Mouse (Mus musculus): ENCODE measurements around the gene Ugt1a8.
"Not testable (repeated sequence)": the region's sequence is repeated elsewhere in the genome, so short reads cannot be mapped to it uniquely, and the experiment has no call there.

The Ugt1a8 gene

DNA sequence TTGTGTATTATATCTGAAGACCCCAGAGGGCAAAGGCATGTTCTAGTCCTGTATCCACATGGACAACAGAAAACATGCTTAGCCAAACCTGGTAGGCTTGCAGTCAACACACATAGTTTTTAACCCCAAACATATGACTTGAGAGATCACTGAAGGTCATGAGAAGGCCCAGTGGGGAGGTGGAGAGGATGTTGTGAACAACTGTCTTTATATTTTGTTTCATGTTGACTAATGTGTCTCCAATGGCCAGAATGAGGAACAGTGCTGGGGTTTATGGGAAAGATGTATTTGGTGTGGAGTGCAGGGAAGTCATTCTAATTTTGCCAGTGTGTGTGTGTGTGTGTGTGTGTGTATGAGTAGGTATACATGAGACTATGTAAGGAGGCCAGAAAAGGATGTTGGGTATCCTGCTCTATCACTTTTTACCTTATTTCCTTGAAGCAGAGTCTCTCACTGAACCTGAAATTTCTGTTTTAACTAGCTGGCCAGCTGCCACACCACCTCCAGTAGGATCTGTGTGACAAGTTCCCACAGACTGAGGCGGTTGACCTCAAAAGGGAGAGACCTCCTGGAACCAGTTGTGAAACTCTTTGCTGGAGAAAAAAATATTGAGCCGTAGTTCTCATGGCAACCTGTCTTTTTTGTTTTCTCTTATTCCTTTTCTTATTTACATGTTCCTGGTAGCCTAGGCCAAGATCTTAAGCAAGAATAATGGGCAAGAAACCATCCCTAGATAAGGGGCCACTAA, 136.6 kb downstream of the Ugt1a8 start:
- no peak for DNase-seq

DNA sequence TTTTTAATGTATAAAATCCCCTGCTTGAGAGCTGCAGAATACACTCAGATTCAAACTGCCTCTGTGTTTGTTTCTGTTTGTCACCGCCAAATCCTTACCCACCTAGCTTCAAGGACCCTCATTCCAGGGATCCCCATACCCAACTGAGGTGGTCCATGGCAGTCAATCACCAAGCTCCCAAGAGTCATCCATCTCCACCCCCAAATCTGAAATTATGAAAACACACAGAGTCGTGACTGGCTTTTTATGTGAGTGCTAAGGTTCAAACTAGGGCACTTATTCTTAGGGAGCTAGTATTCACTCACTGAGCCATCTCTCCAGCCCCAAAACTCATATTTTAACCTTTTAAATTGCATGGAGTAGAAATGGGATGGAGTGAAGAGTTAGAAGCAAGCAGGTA, 137.7 kb downstream of the Ugt1a8 start:
- DNase-seq: not testable (repeated sequence)

DNA sequence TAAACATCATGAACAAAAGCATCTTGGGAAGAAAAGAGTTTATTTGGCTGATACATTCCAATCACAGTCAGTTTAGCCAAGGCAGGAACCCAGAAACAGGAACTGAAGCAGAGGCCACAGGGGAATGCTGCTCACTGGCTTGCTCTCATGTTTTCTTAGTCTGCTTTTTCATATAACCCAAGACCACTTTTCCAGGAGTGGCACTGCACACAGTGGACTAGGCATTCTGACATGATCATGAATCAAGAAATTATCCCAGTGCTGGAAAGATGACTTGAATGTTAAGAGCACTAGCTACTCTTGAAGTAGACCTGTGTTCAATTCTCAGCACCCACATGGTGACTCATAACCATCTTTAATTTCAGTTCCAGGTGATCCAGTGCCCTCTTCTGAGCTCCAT, 138.1 kb downstream of the Ugt1a8 start:
- DNase-seq: no peak

DNA sequence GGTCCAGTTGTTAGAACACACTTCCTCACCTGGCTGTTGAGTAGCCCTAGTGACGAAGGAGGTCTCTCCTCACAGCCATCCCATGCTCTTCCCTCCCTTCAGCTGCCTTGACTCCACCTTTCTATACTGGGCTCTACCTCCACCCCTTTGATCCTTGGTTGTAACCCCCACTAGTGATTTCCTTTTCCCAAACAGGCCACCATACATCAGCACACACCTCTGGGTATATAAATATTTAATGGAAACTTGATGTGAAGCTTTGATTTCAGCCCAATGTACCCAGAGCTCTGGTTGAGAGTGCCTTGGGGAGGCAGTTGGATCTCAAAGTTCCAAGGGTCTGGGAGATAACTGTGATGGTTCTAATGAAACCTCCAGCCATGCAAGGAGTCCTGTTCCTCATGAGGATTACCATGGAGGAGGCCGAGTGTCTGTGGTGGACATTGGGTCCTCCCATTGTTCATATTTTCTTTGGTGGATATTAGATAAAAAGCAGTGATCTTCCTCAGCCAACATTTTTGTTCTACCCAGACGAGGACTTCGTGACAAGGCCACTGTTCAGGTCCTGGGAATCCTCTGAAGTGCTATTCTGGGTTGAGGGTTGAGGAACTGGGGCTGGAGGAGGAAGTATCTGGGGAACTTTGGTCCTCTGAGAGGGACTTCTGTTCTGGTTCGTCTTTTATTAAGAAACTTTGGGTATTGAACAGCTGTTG, 139.2 kb downstream of the Ugt1a8 start, which contains the start of gene Mroh2a:
TSS of gene Mroh2a (plus strand) at position 317 of the 710 bp plus-strand sequence.
- no peak for DNase-seq

DNA sequence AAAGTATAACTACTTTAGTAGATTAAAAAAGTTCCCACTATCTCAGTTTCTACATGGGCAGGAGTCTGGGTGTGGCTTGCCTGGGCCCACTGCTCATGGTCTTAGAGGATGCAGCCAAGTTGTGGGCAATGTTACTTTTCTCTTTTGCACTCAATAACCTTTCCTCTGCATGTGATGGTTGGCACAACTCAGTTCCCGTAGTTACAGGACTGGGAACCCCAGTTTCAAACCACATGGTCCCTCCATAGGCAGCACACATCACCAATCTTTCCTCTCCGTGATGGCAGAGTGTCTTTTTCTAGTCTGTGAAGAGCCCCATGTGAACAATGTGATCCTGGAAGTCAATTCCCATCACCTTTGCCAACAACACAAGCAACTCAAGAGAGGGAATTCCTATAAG, 139.9 kb downstream of the Ugt1a8 start:
- DNase-seq: no peak

DNA sequence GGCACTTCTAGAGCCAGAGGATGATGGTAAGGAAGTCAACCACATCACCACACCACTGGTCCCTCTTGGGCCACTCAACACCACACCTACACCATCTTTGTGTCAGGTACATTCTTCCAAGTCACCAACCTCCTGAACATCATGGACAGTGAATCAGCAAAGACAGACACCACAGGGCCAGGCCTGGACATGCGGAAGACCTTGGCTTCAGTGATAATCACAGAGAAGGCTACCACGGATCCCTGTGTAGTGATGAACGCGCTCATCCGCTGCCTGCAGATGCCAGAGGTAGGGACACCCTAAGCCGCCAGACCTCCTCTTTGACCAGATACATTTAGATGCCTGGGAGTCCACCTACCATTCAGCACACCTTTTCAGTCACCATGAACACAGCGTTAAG, 140.5 kb downstream of the Ugt1a8 start:
- no peak for DNase-seq

DNA sequence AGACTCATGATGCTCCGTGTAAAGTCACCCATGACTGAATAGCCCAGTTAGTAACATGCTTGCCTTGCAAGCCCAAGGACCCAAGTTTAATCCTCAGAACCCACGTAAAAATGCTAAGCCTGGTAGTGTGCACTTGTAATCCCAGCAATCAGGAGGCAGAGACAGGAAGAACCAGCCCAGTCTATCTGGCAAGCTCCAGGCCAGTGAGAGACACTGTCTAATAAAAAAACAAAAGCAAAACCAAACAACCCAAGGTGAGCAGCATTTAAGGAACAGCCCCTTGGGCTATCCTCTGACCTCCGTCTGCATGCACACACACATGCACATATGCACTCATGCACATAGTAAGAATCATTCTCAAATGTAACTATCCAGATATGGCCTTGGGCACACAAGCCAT, 142.0 kb downstream of the Ugt1a8 start:
- no peak for DNase-seq

DNA sequence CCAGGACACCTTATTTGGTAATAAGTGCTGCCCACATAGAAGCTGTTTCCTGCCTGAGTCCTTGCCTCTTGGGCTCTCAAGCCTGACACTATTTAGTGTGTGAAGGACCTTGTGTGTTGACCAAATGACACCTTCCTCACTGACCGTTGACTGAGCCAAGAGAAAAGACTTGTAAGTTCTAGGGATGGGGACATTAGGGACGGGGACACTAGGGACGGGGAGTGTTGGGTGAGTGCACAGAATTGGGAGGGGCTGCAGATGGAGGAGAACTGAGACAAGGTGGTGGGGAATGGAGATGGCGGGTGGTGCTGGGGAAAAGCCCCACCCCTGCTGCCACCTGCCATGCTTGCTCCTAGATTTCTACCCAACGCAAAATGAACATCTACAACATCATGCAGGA, 142.4 kb downstream of the Ugt1a8 start:
- no peak for DNase-seq

DNA sequence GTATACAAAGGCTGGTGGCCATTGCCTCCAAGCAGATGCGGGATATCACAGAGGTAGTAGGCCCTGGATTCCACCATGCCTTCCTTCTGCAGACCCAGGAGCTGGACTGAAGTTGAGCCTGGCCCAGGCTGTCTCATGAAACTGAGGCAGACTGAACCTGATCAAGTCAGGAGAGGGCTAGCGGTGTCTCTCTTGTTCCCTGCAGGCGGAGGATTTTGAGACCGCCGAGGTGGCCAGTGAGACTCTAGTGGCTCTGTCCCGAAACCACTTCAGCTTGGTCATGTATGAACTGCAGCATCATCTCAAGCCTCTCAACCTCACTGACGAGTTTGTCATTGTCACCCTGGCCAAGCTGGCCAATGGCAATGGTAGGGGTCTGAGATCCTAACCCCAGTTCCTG, 142.8 kb downstream of the Ugt1a8 start:
- DNase-seq: no peak

DNA sequence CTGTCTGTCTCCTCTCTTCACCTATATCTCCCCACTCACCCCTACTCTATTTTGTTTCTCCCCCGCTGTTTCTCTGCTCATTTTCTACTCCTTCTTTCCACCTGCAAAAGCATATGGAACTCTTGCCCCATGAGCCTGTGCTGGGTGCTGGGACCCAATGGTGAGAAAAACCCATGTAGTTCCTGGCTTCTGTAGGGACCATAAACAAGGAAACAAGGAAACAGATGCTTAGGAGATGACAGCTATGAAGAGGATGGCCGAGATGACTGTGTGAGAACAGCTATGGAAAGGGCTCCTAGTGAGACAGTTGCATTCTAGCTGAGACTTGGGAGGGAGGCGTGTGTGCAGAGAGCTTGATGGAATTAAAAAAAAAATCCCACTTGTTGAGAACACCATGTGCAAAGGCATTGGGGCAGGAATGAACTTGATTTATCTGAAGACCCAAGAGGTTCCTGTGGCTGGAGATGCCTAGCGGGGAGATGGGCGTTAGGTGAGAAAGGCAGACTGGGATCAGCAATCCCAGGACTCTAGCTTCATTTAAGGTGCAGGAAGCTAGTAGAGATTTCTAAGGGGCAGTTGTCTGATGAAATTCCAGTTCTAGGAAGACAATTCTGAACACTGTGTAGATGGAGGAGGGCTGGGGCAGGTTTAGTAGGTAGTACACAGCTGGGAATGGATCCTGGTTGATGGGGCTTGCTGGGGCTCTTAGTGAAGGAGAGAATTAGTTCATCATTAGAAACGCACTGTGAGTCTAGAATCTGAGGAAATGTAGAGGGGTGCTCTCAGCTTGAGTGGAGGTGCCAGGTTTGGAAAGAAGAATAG, 143.6 kb downstream of the Ugt1a8 start:
- DNase-seq: no peak

DNA sequence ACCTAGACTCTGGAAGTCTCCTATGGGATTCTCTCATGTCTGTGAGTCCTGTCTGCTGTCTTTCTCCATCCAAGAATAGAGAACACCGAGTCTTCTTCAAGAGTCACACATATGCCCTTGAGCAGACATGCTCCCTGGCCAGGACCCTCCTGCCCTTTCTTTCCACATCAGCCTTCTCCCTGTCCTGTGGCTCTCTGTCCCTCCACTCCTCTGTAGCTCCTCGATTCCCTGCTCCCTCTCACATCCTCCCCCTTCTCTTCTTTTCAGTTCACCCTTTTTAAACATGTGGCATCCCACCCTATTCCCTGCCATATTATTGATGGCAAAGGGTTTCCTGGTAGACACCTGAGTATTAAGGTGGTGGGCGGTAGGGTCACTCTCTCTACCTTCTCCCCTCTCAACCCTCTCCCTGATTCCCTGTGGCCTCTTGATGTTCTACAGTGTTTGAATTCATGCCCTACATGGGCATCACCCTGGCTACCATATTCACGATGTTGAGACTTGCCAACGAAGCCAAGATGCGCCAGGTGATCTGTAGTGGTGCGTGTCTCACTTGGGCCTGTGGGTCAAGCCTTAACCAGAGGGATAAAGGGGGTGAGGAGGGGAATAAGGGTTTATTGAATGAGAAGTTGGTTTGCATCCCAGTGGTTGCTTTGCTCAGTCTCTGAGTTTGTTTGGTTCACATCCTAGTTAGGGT, 144.3 kb downstream of the Ugt1a8 start:
- no peak for DNase-seq

DNA sequence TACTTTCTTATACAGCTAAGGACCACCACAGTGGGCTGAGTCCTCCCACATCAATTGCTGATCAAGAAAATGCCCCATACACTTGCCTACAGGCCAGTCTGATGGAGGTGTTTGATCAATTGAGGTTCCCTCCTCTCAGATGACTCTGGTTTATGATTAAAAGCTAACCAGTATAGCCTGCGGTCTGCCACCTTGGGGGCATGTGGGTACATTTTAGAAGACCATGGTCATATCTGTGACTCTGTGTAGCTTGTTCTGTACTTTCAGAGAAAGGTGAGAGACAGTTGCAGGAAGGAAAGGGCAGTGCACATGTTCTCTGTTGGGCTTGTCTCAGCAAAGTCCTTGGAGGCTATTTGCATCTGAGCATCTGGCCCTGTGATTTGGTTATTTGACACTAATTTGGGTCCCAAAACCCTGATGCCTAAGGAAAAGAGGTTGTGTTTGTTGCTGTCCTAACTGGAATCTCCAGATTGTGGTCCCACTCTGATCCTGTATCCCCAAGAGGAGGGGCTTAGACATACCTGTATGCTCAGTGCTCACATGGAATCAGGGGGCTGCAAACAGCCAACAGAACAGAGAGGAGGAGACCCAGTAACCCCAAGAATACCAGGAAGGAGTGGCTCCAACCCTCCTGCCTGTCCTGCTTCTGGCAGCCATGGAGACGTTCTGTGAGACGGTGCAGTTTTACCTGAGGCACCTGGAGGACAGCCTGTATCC, 145.2 kb downstream of the Ugt1a8 start:
- DNase-seq: no peak

DNA sequence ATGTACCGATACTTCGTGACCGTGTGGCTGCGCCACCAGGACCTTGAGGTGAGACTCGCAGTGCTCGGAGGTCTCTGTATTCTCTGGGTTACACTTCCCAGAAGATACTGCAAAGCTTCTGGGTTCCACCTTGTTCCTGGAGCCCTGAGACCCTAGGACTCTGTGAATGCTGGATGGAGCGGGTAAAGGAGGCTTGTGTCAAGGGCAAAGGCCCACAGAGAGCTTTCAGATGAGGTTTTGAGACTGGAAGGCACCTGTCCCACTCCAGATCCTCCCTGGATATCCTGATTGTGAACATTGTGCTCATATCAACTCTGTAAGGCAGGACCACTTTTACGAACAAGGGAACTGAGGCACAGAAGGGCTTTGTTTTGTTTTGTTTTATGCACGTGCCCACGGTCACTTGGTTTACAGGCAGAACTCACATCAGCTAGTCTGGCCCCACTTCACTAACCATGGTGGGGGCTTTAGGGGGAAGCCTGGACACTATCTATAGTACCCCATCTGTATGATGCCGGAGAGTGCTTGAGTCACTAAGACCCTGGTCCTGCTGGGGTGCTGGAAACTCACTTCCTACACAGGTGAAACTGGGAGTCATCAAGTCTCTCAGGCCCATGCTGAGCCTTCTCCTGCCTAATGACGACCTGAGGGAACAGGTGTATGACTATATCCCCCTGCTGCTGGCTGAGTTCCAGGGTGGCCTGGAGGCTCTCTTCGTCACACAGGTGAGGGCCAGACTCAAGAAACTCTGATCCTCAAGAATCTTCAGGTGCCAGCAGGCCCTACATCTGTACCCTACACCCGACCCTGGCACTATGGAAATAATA, 146.0 kb downstream of the Ugt1a8 start:
- DNase-seq: no peak

DNA sequence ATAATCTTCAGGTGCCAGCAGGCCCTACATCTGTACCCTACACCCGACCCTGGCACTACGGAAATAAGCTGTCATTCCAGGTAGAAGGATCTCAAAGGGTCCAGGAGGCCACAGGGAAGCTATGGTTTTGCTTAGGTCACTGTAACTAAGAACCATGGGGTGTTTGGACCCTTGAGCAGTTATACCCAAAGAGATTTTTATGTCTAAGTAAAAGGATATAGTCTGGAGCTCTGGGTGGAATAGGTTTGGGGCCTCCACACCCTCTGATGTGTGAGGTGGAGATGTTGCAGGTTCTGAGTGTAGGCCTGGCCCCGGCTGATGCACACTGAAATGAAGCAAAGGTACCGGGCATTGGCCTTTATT, 146.6 kb downstream of the Ugt1a8 start:
- DNase-seq: no peak

DNA sequence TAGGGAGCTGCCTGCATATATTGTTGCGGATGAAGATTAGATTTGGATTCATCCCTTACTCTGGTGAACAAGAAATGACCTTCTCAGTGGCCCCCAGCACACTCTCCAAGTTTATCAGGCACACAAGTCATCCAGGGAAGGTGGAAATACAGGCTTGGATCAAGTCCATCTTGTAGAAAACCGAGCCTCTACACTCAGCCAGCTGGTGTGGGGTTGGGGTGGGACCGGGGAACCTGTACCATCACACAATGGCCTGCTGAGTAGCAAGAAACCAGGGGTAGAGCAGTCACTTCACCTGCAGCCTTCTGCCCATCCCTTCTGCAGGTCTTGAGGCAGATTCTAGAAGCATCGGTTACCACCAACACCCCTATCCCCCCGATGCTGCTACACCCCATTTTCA, 147.0 kb downstream of the Ugt1a8 start:
- no peak for DNase-seq

DNA sequence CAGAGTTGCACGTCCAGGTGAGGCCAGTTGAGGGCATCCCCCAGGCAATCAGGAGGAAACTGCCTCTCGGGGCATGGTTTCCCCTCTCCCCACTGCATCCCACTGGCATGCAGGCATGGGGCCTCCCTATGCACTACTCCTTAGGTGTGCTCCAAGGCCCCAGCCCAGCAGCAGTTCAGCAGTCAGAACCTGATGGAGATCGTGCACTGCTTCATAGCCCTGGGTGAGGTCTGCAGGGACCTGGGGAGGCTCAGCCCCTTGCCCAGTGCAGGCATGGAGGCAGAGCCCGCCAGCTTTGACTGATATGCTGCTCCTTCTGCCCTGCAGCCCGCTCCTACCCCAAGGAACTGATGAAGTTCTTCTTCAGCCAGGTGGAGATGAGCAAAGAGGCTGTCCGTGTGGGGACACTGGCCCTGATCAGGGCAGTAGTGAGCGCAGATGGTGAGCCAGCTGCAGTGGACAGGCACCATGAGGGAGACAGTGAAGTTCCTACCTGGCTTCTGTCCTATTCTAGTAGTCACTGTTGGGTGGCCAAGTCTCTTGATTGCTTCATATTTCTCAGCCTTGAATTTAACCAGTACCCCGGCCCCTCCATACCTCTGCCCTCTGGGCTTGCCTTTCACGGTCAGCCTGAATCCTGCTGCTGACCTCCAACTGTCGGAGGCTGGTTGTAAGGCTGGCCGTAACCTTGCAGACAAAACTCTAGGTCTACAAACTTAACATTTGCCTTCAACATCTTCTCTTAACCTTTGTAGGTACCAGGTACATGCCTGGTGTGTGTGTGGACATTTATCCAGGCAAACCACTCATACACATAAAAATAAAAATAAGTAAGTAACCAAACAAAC, 147.7 kb downstream of the Ugt1a8 start:
- no peak for DNase-seq

DNA sequence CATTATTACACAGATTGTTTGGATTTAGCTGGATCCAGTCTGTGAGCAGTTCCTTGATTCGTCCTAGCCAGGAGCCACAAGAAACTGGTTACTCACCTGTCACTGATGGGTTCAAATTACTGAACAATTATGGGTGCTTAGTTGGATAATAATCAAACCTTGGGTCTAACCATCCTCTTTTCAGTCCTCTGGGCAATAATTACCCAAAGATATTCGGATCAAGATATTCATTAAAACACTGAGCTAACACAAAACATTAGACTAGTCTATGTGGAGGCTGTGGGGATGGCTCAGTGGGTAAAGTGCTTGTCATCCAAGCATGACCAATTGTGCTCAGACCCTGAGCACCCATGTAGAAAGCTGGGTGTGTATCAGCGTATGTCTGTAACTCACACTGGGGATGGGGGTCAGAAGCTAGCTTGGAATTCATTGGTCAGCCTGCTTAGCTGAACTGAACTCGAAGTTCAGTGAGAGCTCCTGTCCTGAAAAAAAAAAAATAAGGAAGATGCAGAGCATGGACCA, 148.3 kb downstream of the Ugt1a8 start:
- DNase-seq: no peak

DNA sequence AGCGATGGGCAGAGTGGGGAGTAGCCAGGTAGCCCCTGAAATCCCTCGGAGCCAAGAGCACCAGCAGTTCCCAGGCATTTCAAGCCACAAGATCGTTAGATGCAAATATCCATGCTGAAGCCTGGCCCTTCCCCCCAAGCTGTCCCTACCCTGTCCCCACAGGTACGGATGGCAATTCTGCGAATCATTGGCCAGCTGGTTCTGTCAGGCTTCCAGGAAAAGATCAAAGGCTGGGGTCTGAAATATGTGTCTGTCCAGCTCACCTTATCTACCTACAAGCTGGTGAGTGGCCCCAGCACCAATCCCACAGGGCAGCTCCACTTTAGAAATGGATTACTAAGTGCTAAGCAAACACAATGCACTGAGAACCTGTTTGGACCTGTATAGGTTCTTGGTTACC, 149.7 kb downstream of the Ugt1a8 start:
- no peak for DNase-seq

DNA sequence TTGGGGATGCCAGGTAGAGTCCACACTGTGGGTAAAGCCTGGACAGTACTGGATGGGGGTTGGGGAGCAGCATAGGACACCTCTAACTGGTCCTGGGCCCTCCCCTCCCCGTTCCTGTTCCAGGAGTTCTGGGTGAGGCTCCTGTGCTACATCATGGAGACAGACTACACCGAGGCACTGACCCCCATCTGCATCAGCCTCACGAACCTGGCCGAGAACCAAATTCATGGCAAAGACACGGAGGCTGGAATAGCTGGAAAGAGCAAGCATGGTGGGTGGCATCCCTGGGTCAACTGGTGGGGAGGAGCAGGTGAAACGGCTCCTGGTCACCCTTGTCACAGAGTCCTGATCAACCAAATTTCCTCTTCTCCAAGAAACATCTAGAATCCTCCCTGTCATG, 151.2 kb downstream of the Ugt1a8 start:
- DNase-seq: no peak

DNA sequence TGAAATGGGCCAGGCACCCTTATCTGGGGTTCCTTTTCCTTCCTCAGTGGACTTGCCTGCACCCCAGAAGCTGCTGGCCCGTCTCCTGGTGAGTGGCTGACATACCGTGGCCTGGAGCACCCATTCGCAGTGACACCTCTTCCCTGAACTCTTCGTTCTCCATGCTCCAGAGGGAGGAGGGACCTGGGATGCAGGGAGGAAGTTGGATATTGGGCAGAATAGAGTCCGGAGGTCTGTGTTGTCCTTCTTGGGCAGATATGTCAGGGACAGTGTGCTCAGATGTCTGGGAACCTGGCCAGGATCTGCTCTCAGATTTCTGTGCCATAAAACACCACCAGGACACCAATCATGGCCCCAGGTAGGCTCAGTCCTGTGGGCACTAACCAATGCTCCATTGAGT, 152.5 kb downstream of the Ugt1a8 start:
- DNase-seq: peak in 1 of 2 experiments; percentile 32
